Mouse (Mus musculus) heart, embryonic 12.5 days (tissue): ENCODE measurements around the gene Ebf1. TPM values are rescaled to one million over a fixed set of nuclear protein-coding genes. Genes with fewer than 3 reads are reported as not detected.

ENCODE experiments used
- ATAC-seq: fragments of 200-750 bp; cut with Nextera tagmentation; 2 replicates; pipeline ENCODE4 v1.8.0; 2017; ENCODE audit warnings: moderate TSS enrichment, moderate library complexity; ENCODE audit not compliant: insufficient number of reproducible peaks, low FRiP score
- H3K27ac ChIP-seq: fragments of 300-500 bp; sonication (generic); 2 replicates; pipeline ENCODE4 v1.5.1; 2016; ENCODE audit warnings: mild to moderate bottlenecking, moderate library complexity; ENCODE audit not compliant: poor library complexity, severe bottlenecking
- H3K27me3 ChIP-seq: fragments of 300-500 bp; sonication (generic); replicated peaks from 2 replicates; pipeline ENCODE4 v1.6.1; 2016; ENCODE audit warnings: mild to moderate bottlenecking, moderate library complexity
- H3K36me3 ChIP-seq: fragments of 300-500 bp; sonication (generic); 2 replicates; pipeline ENCODE4 v1.6.1; 2016; ENCODE audit warnings: mild to moderate bottlenecking, moderate library complexity
- H3K4me1 ChIP-seq: fragments of 300-500 bp; sonication (generic); replicated peaks from 2 replicates; pipeline ENCODE4 v1.6.1; 2016; ENCODE audit warnings: mild to moderate bottlenecking
- H3K4me2 ChIP-seq: fragments of 300-500 bp; sonication (generic); 2 replicates; pipeline ENCODE4 v1.6.1; 2016; ENCODE audit warnings: mild to moderate bottlenecking, moderate library complexity
- H3K4me3 ChIP-seq: fragments of 300-500 bp; sonication (generic); 2 replicates; pipeline ENCODE4 v1.5.1; 2016; ENCODE audit warnings: mild to moderate bottlenecking
- H3K9ac ChIP-seq: fragments of 300-500 bp; sonication (generic); 2 replicates; pipeline ENCODE4 v1.6.1; 2016; ENCODE audit warnings: mild to moderate bottlenecking, moderate library complexity
- H3K9me3 ChIP-seq: fragments of 300-500 bp; sonication (generic); replicated peaks from 2 replicates; pipeline ENCODE4 v1.6.1; 2016; ENCODE audit warnings: mild to moderate bottlenecking, moderate library complexity
- WGBS: fragments of 180-500 bp; shearing (Covaris S2); methylation state at CpG from one replicate; pipeline ENCODE4 v1.1.7; 2016; 5-methylcytosine and 5-hydroxymethylcytosine counted together
- polyA plus RNA-seq: library from polyadenylated mRNA; unstranded; fragments of >200 nt; fragmentation: Nextera tagmentation; extraction: Ambion mirVana; gene quantifications from 2 replicates; pipeline ENCODE4 v1.2.1, GENCODE M21; 2016

The Ebf1 gene
- polyA plus RNA-seq, 1 experiment from 2014 or later = 13.9 TPM

GRCm38 (mm10) chr11:44606881-44607280 lies 10.2 kb upstream of the Ebf1 start:
- H3K27ac ChIP-seq = no peak overlapping the region
- WGBS = 75% methylated on average over 8 of the region's 8 CpGs
- no peaks in the 10 kb centered on the region for H3K36me3 ChIP-seq
- peaks cover 6% of the 10 kb centered on the region for H3K4me1 ChIP-seq
- no peak for ATAC-seq
- no peaks in the 10 kb centered on the region for H3K9me3 ChIP-seq
- no peak overlapping the region for H3K4me3 ChIP-seq
- H3K4me2 ChIP-seq = no peak overlapping the region
- no peaks in the 10 kb centered on the region; the same call in 1 of the 2 replicates for H3K27me3 ChIP-seq
- H3K9ac ChIP-seq = no peak overlapping the region

- Histone ChIP-seq H3K9me3 (no peaks in the 10 kb centered on the region), H3K4me1 (peaks cover 20% of the 10 kb centered on the region), H3K4me3 (no peak overlapping the region), H3K4me2 (no peak overlapping the region), H3K27me3 (peaks cover 3% of the 10 kb centered on the region; the same call in 1 of the 2 replicates), H3K9ac (no peak overlapping the region), H3K36me3 (no peaks in the 10 kb centered on the region), H3K27ac (no peak overlapping the region)
- no peak for ATAC-seq
- WGBS = 76% methylated on average over 11 of the region's 11 CpGs
Observed at GRCm38 (mm10) chr11:44608646-44609045, 8.5 kb upstream of the Ebf1 start.

- Histone ChIP-seq H3K4me2 (peak overlapping the region; percentile 84), H3K27me3 (peaks cover 25% of the 10 kb centered on the region), H3K9ac (peak overlapping the region; percentile 45; the same call in 1 of the 2 replicates), H3K4me3 (peak overlapping the region; percentile 43), H3K4me1 (peaks cover 21% of the 10 kb centered on the region), H3K27ac (no peak overlapping the region), H3K36me3 (no peaks in the 10 kb centered on the region), H3K9me3 (no peaks in the 10 kb centered on the region)
- WGBS = 1% methylated on average over 45 of the region's 45 CpGs
- peak; percentile 61 for ATAC-seq
Observed at GRCm38 (mm10) chr11:44610971-44611781, 5.9 kb upstream of the Ebf1 start.

- H3K4me2 ChIP-seq = peak overlapping the region; percentile 84
Observed at GRCm38 (mm10) chr11:44612156-44612555, 5.0 kb upstream of the Ebf1 start.

GRCm38 (mm10) chr11:44612681-44613410 lies 4.3 kb upstream of the Ebf1 start:
- H3K9me3 ChIP-seq = no peaks in the 10 kb centered on the region
- H3K36me3 ChIP-seq = no peaks in the 10 kb centered on the region
- H3K4me3 ChIP-seq = peak overlapping the region; percentile 48
- H3K9ac ChIP-seq = peak overlapping the region; percentile 69
- no peak for ATAC-seq
- H3K27ac ChIP-seq = no peak overlapping the region
- WGBS = 2% methylated on average over 38 of the region's 38 CpGs
- peaks cover 27% of the 10 kb centered on the region for H3K4me1 ChIP-seq
- H3K4me2 ChIP-seq = peak overlapping the region; percentile 84
- H3K27me3 ChIP-seq = peaks cover 26% of the 10 kb centered on the region

More at GRCm38 (mm10) chr11:44612156-44612555, 5.0 kb upstream of the Ebf1 start:
- Histone ChIP-seq H3K27ac (no peak overlapping the region), H3K4me3 (peak overlapping the region; percentile 48), H3K27me3 (peaks cover 26% of the 10 kb centered on the region), H3K4me1 (peaks cover 27% of the 10 kb centered on the region), H3K9me3 (no peaks in the 10 kb centered on the region), H3K36me3 (no peaks in the 10 kb centered on the region), H3K9ac (0 out of 2 replicates have a peak overlapping the region, but pooled peaks have one; percentile 2)
- 3% methylated on average over 10 of the region's 10 CpGs for WGBS
- no peak for ATAC-seq

GRCm38 (mm10) chr11:44613411-44614180 lies 3.5 kb upstream of the Ebf1 start:
- no peak overlapping the region for H3K27ac ChIP-seq
- 6% methylated on average over 14 of the region's 14 CpGs for WGBS

GRCm38 (mm10) chr11:44616078-44616787 lies 884 bp upstream of the Ebf1 start:
- Histone ChIP-seq H3K4me3 (peak overlapping the region; percentile 43), H3K9me3 (no peaks in the 10 kb centered on the region), H3K4me1 (peaks cover 34% of the 10 kb centered on the region), H3K27me3 (peaks cover 46% of the 10 kb centered on the region), H3K9ac (peak overlapping the region; percentile 68), H3K27ac (peak overlapping the region; percentile 39; the same call in 1 of the 2 replicates), H3K36me3 (no peaks in the 10 kb centered on the region), H3K4me2 (peak overlapping the region; percentile 80)
- ATAC-seq = no peak
- 6% methylated on average over 18 of the region's 18 CpGs for WGBS

More at GRCm38 (mm10) chr11:44613411-44614180, 3.5 kb upstream of the Ebf1 start:
- peak overlapping the region; percentile 69 for H3K9ac ChIP-seq
- peak overlapping the region; percentile 84 for H3K4me2 ChIP-seq
- H3K36me3 ChIP-seq = no peaks in the 10 kb centered on the region
- H3K27me3 ChIP-seq = peaks cover 26% of the 10 kb centered on the region
- ATAC-seq = no peak
- peak overlapping the region; percentile 48 for H3K4me3 ChIP-seq
- no peaks in the 10 kb centered on the region for H3K9me3 ChIP-seq
- peaks cover 27% of the 10 kb centered on the region for H3K4me1 ChIP-seq

- Histone ChIP-seq H3K9ac (peak overlapping the region; percentile 77), H3K27me3 (peaks cover 56% of the 10 kb centered on the region), H3K4me2 (peak overlapping the region; percentile 80), H3K4me1 (peaks cover 21% of the 10 kb centered on the region), H3K27ac (peak overlapping the region; percentile 84), H3K36me3 (peaks cover 4% of the 10 kb centered on the region; the same call in 1 of the 2 replicates), H3K9me3 (peaks cover 3% of the 10 kb centered on the region; the same call in 1 of the 2 replicates), H3K4me3 (peak overlapping the region; percentile 62)
- WGBS = under 1% methylated on average over 55 of the region's 55 CpGs
- ATAC-seq = no peak
Observed at GRCm38 (mm10) chr11:44617734-44618586, 843 bp downstream of the Ebf1 start.

GRCm38 (mm10) chr11:44619131-44619886 lies 2.2 kb downstream of the Ebf1 start:
- Histone ChIP-seq H3K4me3 (peak overlapping the region; percentile 62), H3K9ac (peak overlapping the region; percentile 69), H3K27me3 (peaks cover 47% of the 10 kb centered on the region), H3K27ac (0 out of 2 replicates have a peak overlapping the region, but pooled peaks have one; percentile 35), H3K4me1 (peaks cover 16% of the 10 kb centered on the region; the same call in 1 of the 2 replicates), H3K9me3 (peaks cover 3% of the 10 kb centered on the region; the same call in 1 of the 2 replicates), H3K4me2 (peak overlapping the region; percentile 80), H3K36me3 (peaks cover 4% of the 10 kb centered on the region; the same call in 1 of the 2 replicates)
- 1% methylated on average over 15 of the region's 15 CpGs for WGBS
- no peak for ATAC-seq
